Mouse (Mus musculus): ENCODE results near the gene Tdrd5. TPM values are rescaled to one million over a fixed set of nuclear protein-coding genes. Genes with fewer than 3 reads are reported as not detected.
A peak's percentile ranks its signal among the peaks of the same experiment; 100 is the strongest.
"Not testable (repeated sequence)": the region's sequence is repeated elsewhere in the genome, so short reads cannot be mapped to it uniquely, and the experiment has no call there.

Gene Tdrd5
- polyA plus RNA-seq, 1 experiment: 17.1 TPM

GRCm38 (mm10) chr1:156271654-156272053, 31.8 kb downstream of the Tdrd5 start:
- peaks cover 6% of the 10 kb centered on the region for H3K4me1 ChIP-seq (ENCODE audit: control insufficient read depth, insufficient read depth, low read length)
- H3K9me3 ChIP-seq (replicated peaks; ENCODE audit: control insufficient read depth, insufficient read depth, low read length, poor library complexity, severe bottlenecking): no peaks in the 10 kb centered on the region
- H3K27me3 ChIP-seq (ENCODE audit: control insufficient read depth, insufficient read depth, low read length, poor library complexity, severe bottlenecking): no peaks in the 10 kb centered on the region
- H3K27ac ChIP-seq (ENCODE audit: insufficient read depth, low read length): no peak overlapping the region
- no peak overlapping the region for H3K4me3 ChIP-seq (ENCODE audit: low read depth, low read length)
- H3K9ac ChIP-seq (ENCODE audit: low read depth, poor library complexity, severe bottlenecking): no peak overlapping the region
- TF ChIP-seq POLR2A (IDR thresholded peaks at IDR 0.05; ENCODE audit: insufficient read depth, low read length) (no peak), EP300 (IDR thresholded peaks at IDR 0.05; ENCODE audit: insufficient read depth, low read depth, low read length) (no peak), CTCF (IDR thresholded peaks at IDR 0.05; ENCODE audit: low read depth, low read length) (no peak)
- H3K36me3 ChIP-seq (ENCODE audit: control insufficient read depth, insufficient read depth, low read length, poor library complexity, severe bottlenecking): no peaks in the 10 kb centered on the region

GRCm38 (mm10) chr1:156270471-156270870, 33.0 kb downstream of the Tdrd5 start:
- Histone ChIP-seq H3K9me3 (replicated peaks; ENCODE audit: control insufficient read depth, insufficient read depth, low read length, poor library complexity, severe bottlenecking) (no peaks in the 10 kb centered on the region), H3K4me3 (ENCODE audit: low read depth, low read length) (no peak overlapping the region), H3K36me3 (ENCODE audit: control insufficient read depth, insufficient read depth, low read length, poor library complexity, severe bottlenecking) (no peaks in the 10 kb centered on the region), H3K27ac (ENCODE audit: insufficient read depth, low read length) (no peak overlapping the region), H3K9ac (ENCODE audit: low read depth, poor library complexity, severe bottlenecking) (no peak overlapping the region), H3K27me3 (ENCODE audit: control insufficient read depth, insufficient read depth, low read length, poor library complexity, severe bottlenecking) (no peaks in the 10 kb centered on the region), H3K4me1 (ENCODE audit: control insufficient read depth, insufficient read depth, low read length) (peaks cover 6% of the 10 kb centered on the region)
- TF ChIP-seq EP300 (IDR thresholded peaks at IDR 0.05; ENCODE audit: insufficient read depth, low read depth, low read length) (no peak), POLR2A (IDR thresholded peaks at IDR 0.05; ENCODE audit: insufficient read depth, low read length) (no peak), CTCF (IDR thresholded peaks at IDR 0.05; ENCODE audit: low read depth, low read length) (no peak)

- H3K4me1 ChIP-seq (ENCODE audit: control insufficient read depth, insufficient read depth, low read length); H3K36me3 ChIP-seq (ENCODE audit: control insufficient read depth, insufficient read depth, low read length, poor library complexity, severe bottlenecking); H3K9me3 ChIP-seq (replicated peaks; ENCODE audit: control insufficient read depth, insufficient read depth, low read length, poor library complexity, severe bottlenecking); H3K4me3 ChIP-seq (ENCODE audit: low read depth, low read length); H3K27me3 ChIP-seq (ENCODE audit: control insufficient read depth, insufficient read depth, low read length, poor library complexity, severe bottlenecking); H3K9ac ChIP-seq (ENCODE audit: low read depth, poor library complexity, severe bottlenecking): not testable (repeated sequence)
- peak overlapping the region; percentile 83; the same call in 1 of the 2 replicates for H3K27ac ChIP-seq (ENCODE audit: insufficient read depth, low read length)
These were observed 34.9 kb downstream of the Tdrd5 start for GRCm38 (mm10) chr1:156268546-156268945.

GRCm38 (mm10) chr1:156263946-156264345, 39.5 kb downstream of the Tdrd5 start:
- Histone ChIP-seq H3K9me3 (replicated peaks; ENCODE audit: control insufficient read depth, insufficient read depth, low read length, poor library complexity, severe bottlenecking) (no peaks in the 10 kb centered on the region), H3K9ac (ENCODE audit: low read depth, poor library complexity, severe bottlenecking) (no peak overlapping the region), H3K36me3 (ENCODE audit: control insufficient read depth, insufficient read depth, low read length, poor library complexity, severe bottlenecking) (no peaks in the 10 kb centered on the region), H3K4me1 (ENCODE audit: control insufficient read depth, insufficient read depth, low read length) (peaks cover 3% of the 10 kb centered on the region), H3K27me3 (ENCODE audit: control insufficient read depth, insufficient read depth, low read length, poor library complexity, severe bottlenecking) (no peaks in the 10 kb centered on the region), H3K27ac (ENCODE audit: insufficient read depth, low read length) (no peak overlapping the region), H3K4me3 (ENCODE audit: low read depth, low read length) (no peak overlapping the region)
- no peak for TF ChIP-seq EP300 (IDR thresholded peaks at IDR 0.05; ENCODE audit: insufficient read depth, low read depth, low read length)
- TF ChIP-seq CTCF (IDR thresholded peaks at IDR 0.05; ENCODE audit: low read depth, low read length): no peak
- no peak for TF ChIP-seq POLR2A (IDR thresholded peaks at IDR 0.05; ENCODE audit: insufficient read depth, low read length)

GRCm38 (mm10) chr1:156263352-156263751, 40.1 kb downstream of the Tdrd5 start:
- Histone ChIP-seq H3K9ac (ENCODE audit: low read depth, poor library complexity, severe bottlenecking) (no peak overlapping the region), H3K36me3 (ENCODE audit: control insufficient read depth, insufficient read depth, low read length, poor library complexity, severe bottlenecking) (no peaks in the 10 kb centered on the region), H3K4me3 (ENCODE audit: low read depth, low read length) (no peak overlapping the region), H3K27ac (ENCODE audit: insufficient read depth, low read length) (no peak overlapping the region), H3K27me3 (ENCODE audit: control insufficient read depth, insufficient read depth, low read length, poor library complexity, severe bottlenecking) (no peaks in the 10 kb centered on the region), H3K9me3 (replicated peaks; ENCODE audit: control insufficient read depth, insufficient read depth, low read length, poor library complexity, severe bottlenecking) (no peaks in the 10 kb centered on the region), H3K4me1 (ENCODE audit: control insufficient read depth, insufficient read depth, low read length) (peaks cover 2% of the 10 kb centered on the region)
- TF ChIP-seq POLR2A (IDR thresholded peaks at IDR 0.05; ENCODE audit: insufficient read depth, low read length) (no peak), CTCF (IDR thresholded peaks at IDR 0.05; ENCODE audit: low read depth, low read length) (peak; percentile 97), EP300 (IDR thresholded peaks at IDR 0.05; ENCODE audit: insufficient read depth, low read depth, low read length) (no peak)

- TF ChIP-seq POLR2A (IDR thresholded peaks at IDR 0.05; ENCODE audit: insufficient read depth, low read length) (no peak), CTCF (IDR thresholded peaks at IDR 0.05; ENCODE audit: low read depth, low read length) (no peak), EP300 (IDR thresholded peaks at IDR 0.05; ENCODE audit: insufficient read depth, low read depth, low read length) (no peak)
- peaks cover 1% of the 10 kb centered on the region for H3K4me1 ChIP-seq (ENCODE audit: control insufficient read depth, insufficient read depth, low read length)
- no peak overlapping the region for H3K9ac ChIP-seq (ENCODE audit: low read depth, poor library complexity, severe bottlenecking)
- no peaks in the 10 kb centered on the region for H3K9me3 ChIP-seq (replicated peaks; ENCODE audit: control insufficient read depth, insufficient read depth, low read length, poor library complexity, severe bottlenecking)
- no peak overlapping the region for H3K4me3 ChIP-seq (ENCODE audit: low read depth, low read length)
- no peaks in the 10 kb centered on the region for H3K27me3 ChIP-seq (ENCODE audit: control insufficient read depth, insufficient read depth, low read length, poor library complexity, severe bottlenecking)
- no peaks in the 10 kb centered on the region for H3K36me3 ChIP-seq (ENCODE audit: control insufficient read depth, insufficient read depth, low read length, poor library complexity, severe bottlenecking)
- no peak overlapping the region for H3K27ac ChIP-seq (ENCODE audit: insufficient read depth, low read length)
These were observed 48.6 kb downstream of the Tdrd5 start for GRCm38 (mm10) chr1:156254866-156255265.
